Mouse (Mus musculus): ENCODE results near the gene Ak9. TPM values are rescaled to one million over a fixed set of nuclear protein-coding genes. Genes with fewer than 3 reads are reported as not detected.
A peak's percentile ranks its signal among the peaks of the same experiment; 100 is the strongest.

Gene Ak9
- total and polyA plus RNA-seq, 2 experiments from 2014 or later: 0.34 to 0.48 TPM

- WGBS: 48% methylated on average over 3 of the region's 3 CpGs
- H3K4me2 ChIP-seq (ENCODE audit: low read depth): no peak overlapping the region
- ATAC-seq (peak; percentile 94), DNase-seq (peak; percentile 78)
- no peak for TF ChIP-seq CTCF (IDR thresholded peaks at IDR 0.05; ENCODE audit: low read depth)
- H3K4me3 ChIP-seq (ENCODE audit: low read depth, low read length): no peak overlapping the region
- no peaks in the 10 kb centered on the region for H3K9me3 ChIP-seq (ENCODE audit: low read length)
- no peaks in the 10 kb centered on the region for H3K36me3 ChIP-seq (ENCODE audit: insufficient read depth)
- H3K4me1 ChIP-seq (ENCODE audit: insufficient read depth): no peaks in the 10 kb centered on the region
- no peak overlapping the region for H3K27ac ChIP-seq (ENCODE audit: low read depth, low read length)
- no peak overlapping the region for H3K9ac ChIP-seq
- no peaks in the 10 kb centered on the region for H3K27me3 ChIP-seq (ENCODE audit: insufficient read depth, low read length)
Measured at GRCm38 (mm10) chr10:41315866-41316265, 12.1 kb downstream of the Ak9 start.

DNA sequence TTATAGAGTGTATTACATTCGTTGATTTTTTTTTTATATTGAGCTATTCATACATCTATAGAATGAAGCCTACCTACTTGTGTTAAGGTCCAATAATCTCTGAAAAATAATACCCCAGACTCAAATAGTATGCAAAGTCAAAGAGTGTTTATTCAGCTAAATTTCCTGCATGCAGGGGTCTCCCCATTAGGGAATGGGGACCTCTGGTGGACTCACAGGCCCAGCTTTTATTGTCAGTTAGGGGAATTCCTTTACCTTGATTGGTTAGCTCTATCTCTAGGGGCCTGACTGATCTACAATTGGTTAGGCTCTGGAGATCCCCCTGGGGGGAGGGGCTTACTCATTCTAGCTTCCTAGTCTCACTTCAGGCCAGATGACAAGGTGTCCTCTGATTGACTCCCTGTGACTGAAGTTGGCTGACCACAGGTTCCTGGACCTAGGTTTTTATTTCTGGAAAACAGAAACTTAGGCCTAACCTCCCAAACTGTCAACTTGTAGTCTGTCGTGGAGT, 28.8 kb downstream of the Ak9 start:
- H3K4me2 ChIP-seq (ENCODE audit: low read depth): no peak overlapping the region
- H3K9me3 ChIP-seq (ENCODE audit: low read length): no peaks in the 10 kb centered on the region
- DNase-seq (no peak), ATAC-seq (no peak)
- H3K4me3 ChIP-seq (ENCODE audit: low read depth, low read length): no peak overlapping the region
- no peak overlapping the region for H3K27ac ChIP-seq (ENCODE audit: low read depth, low read length)
- TF ChIP-seq CTCF (IDR thresholded peaks at IDR 0.05; ENCODE audit: low read depth): no peak
- H3K36me3 ChIP-seq (ENCODE audit: insufficient read depth): no peaks in the 10 kb centered on the region
- no peaks in the 10 kb centered on the region for H3K4me1 ChIP-seq (ENCODE audit: insufficient read depth)
- no peaks in the 10 kb centered on the region for H3K27me3 ChIP-seq (ENCODE audit: insufficient read depth, low read length)
- 87% methylated on average over 2 of the region's 2 CpGs for WGBS
- no peak overlapping the region for H3K9ac ChIP-seq

DNA sequence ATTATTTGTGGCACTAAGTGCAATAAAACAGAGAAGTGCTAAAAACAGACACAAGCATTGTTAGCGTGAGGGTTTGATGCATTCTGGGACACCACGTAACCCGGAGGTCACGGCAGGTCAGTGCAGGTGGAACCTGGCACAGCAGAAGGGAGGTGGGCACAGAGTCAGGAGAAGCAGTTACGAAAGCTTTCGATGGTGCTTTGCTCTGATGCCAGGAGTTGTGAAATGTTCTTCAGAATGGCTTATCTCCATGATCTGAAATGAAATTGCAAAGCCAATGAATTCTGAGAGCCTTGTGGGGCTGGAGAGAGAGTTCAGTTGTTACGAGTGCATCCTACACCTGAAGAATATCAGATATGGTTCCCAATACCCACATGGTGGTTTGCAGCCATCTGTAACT, 37.6 kb downstream of the Ak9 start:
- Histone ChIP-seq H3K27me3 (ENCODE audit: insufficient read depth, low read length) (no peaks in the 10 kb centered on the region), H3K36me3 (ENCODE audit: insufficient read depth) (no peaks in the 10 kb centered on the region), H3K9me3 (ENCODE audit: low read length) (no peaks in the 10 kb centered on the region), H3K4me3 (ENCODE audit: low read depth, low read length) (no peak overlapping the region), H3K27ac (ENCODE audit: low read depth, low read length) (no peak overlapping the region), H3K4me1 (ENCODE audit: insufficient read depth) (no peaks in the 10 kb centered on the region), H3K9ac (no peak overlapping the region), H3K4me2 (ENCODE audit: low read depth) (no peak overlapping the region)
- no peak for DNase-seq
- 95% methylated on average over 7 of the region's 7 CpGs for WGBS
- no peak for TF ChIP-seq CTCF (IDR thresholded peaks at IDR 0.05; ENCODE audit: low read depth)
- ATAC-seq: no peak

DNA sequence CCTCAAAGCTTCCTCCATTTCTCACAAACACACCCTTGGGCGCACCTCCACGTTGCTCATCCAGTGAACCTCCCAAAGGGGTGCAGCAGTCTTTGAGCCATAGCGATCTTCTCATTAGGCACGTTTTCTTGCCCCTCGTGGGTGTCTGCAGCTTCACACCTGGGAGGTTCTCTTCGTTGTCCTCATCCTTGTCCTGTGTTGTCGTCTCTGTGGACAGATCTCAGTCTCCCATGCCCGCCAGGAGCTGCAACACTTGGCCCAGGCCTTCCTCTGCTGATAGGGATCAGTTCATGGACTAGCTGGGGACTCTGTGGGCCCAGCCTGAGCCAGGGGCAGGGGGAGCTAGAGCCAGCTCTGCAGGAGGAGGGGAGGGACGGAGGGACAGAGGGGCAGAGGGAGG, 61.3 kb downstream of the Ak9 start:
- H3K9ac ChIP-seq: no peak overlapping the region
- H3K27me3 ChIP-seq (ENCODE audit: insufficient read depth, low read length): no peaks in the 10 kb centered on the region
- no peaks in the 10 kb centered on the region for H3K36me3 ChIP-seq (ENCODE audit: insufficient read depth)
- H3K27ac ChIP-seq (ENCODE audit: low read depth, low read length): no peak overlapping the region
- H3K4me3 ChIP-seq (ENCODE audit: low read depth, low read length): no peak overlapping the region
- no peaks in the 10 kb centered on the region for H3K9me3 ChIP-seq (ENCODE audit: low read length)
- no peak for TF ChIP-seq CTCF (IDR thresholded peaks at IDR 0.05; ENCODE audit: low read depth)
- H3K4me2 ChIP-seq (ENCODE audit: low read depth): no peak overlapping the region
- no peak for ATAC-seq
- no peaks in the 10 kb centered on the region for H3K4me1 ChIP-seq (ENCODE audit: insufficient read depth)
- no peak for DNase-seq
- 88% methylated on average over 9 of the region's 9 CpGs for WGBS

DNA sequence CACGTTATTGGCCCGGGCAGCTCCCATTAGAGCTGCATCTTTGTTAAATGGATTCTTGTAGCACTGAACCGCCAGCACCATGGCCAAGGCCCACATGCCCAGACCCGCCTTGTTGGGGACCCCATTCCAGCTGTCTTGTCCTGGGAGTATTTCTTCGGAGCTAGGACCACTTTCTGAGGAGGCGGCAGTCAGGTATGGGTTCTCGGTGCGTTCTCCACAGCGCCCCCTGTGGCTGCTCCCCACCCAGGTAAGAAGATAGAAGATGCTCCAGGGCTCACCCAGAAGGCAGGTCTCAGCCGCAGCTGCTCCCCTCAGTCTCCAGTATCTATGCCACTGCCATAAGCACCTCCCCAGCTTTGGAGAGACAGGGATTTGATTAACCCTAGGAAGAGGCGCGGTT, 76.7 kb downstream of the Ak9 start:
- Histone ChIP-seq H3K9me3 (ENCODE audit: low read length) (no peaks in the 10 kb centered on the region), H3K27me3 (ENCODE audit: insufficient read depth, low read length) (no peaks in the 10 kb centered on the region), H3K27ac (ENCODE audit: low read depth, low read length) (no peak overlapping the region), H3K4me3 (ENCODE audit: low read depth, low read length) (no peak overlapping the region), H3K4me2 (ENCODE audit: low read depth) (no peak overlapping the region), H3K36me3 (ENCODE audit: insufficient read depth) (no peaks in the 10 kb centered on the region), H3K9ac (no peak overlapping the region), H3K4me1 (ENCODE audit: insufficient read depth) (no peaks in the 10 kb centered on the region)
- DNase-seq (no peak), ATAC-seq (no peak)
- 78% methylated on average over 12 of the region's 12 CpGs for WGBS
- no peak for TF ChIP-seq CTCF (IDR thresholded peaks at IDR 0.05; ENCODE audit: low read depth)

DNA sequence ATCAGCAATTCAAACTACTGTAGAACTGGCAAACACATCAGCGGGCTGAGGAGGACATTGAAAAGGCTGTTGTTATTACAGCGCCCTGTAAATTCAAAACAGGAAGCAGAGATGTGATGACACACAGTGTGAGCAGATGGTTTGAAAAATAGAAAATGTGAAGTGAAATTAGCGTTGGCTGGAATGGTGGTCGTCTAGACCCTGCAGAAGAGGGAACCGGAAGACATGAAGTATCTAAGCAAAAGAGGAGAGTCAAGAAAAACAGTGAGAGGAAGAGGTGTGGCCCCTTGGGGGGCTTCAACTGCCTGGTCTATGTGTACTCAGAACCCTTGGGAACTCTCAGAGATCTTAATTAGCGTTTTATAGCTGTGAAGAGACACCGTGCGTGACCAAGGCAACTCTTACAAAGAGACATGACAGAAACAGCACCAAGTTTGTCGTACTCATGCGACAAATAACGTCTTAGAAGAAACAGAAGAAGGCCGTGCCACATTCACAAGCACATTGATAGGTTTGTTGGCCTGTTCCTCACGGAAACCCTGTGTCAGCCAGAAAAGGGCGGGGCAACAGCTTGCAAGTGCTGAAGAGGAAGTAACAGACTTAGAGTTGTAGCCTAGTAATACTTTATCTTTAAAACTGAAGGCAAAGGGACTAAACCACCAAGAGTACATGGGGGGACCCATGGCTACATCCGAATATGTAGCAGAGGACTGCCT, 81.9 kb downstream of the Ak9 start:
- 76% methylated on average over 15 of the region's 15 CpGs for WGBS
- no peak overlapping the region for H3K4me3 ChIP-seq (ENCODE audit: low read depth, low read length)
- DNase-seq (no peak), ATAC-seq (peak; percentile 53)
- H3K9me3 ChIP-seq (ENCODE audit: low read length): no peaks in the 10 kb centered on the region
- no peaks in the 10 kb centered on the region for H3K27me3 ChIP-seq (ENCODE audit: insufficient read depth, low read length)
- no peak for TF ChIP-seq CTCF (IDR thresholded peaks at IDR 0.05; ENCODE audit: low read depth)
- no peak overlapping the region for H3K9ac ChIP-seq
- H3K36me3 ChIP-seq (ENCODE audit: insufficient read depth): no peaks in the 10 kb centered on the region
- no peak overlapping the region for H3K27ac ChIP-seq (ENCODE audit: low read depth, low read length)
- no peaks in the 10 kb centered on the region for H3K4me1 ChIP-seq (ENCODE audit: insufficient read depth)
- no peak overlapping the region for H3K4me2 ChIP-seq (ENCODE audit: low read depth)

DNA sequence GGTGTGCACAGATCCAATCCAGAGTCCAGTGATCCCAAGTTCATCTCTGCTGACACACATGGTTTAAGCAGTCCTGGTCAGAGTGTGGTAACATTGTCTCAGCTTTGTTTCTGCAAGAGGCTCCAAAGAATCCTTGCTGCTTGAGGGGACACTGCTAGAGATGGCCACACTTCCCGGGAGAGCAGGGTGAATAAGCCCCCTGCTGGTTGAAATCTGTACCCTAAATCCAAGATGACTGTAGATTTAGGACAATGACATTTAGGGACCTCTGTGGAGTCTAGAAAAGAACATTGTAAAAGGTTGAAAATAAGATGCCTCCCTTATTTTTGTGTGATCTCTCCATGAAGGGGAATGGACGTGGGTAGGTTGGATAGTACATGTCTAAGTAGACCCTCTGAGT, 89.8 kb downstream of the Ak9 start:
- Histone ChIP-seq H3K9me3 (ENCODE audit: low read length) (no peaks in the 10 kb centered on the region), H3K4me1 (ENCODE audit: insufficient read depth) (no peaks in the 10 kb centered on the region), H3K4me3 (ENCODE audit: low read depth, low read length) (no peak overlapping the region), H3K36me3 (ENCODE audit: insufficient read depth) (no peaks in the 10 kb centered on the region), H3K9ac (no peak overlapping the region), H3K4me2 (ENCODE audit: low read depth) (no peak overlapping the region), H3K27me3 (ENCODE audit: insufficient read depth, low read length) (no peaks in the 10 kb centered on the region), H3K27ac (ENCODE audit: low read depth, low read length) (no peak overlapping the region)
- 54% methylated on average over 2 of the region's 2 CpGs for WGBS
- DNase-seq: no peak
- ATAC-seq: no peak
- TF ChIP-seq CTCF (IDR thresholded peaks at IDR 0.05; ENCODE audit: low read depth): peak; percentile 33

Measured in forebrain, postnatal 0 days (tissue).